Mouse (Mus musculus) MEL (cell line): Measurements from ENCODE around the gene Ndrg3. TPM values are rescaled to one million over a fixed set of nuclear protein-coding genes. Genes with fewer than 3 reads are reported as not detected.
"Not testable (repeated sequence)": the region's sequence is repeated elsewhere in the genome, so short reads cannot be mapped to it uniquely, and the experiment has no call there.

Experiments used
- DNase-seq: peaks from one replicate; pipeline ENCODE4 v3.0.0; 2011; ENCODE audit warnings: low read depth, low spot score
- H3K27ac ChIP-seq: 2 replicates; pipeline ENCODE4 v1.5.1; 2012; ENCODE audit warnings: low read depth, mild to moderate bottlenecking, control low read depth, low read length, moderate library complexity; ENCODE audit not compliant: control insufficient read depth
- H3K27me3 ChIP-seq, 2 experiments: fragments of 150-350 bp in 1 of 2; sonication (generic) in 1 of 2; 2 replicates each; pipeline ENCODE4 v1.6.1; 2012; ENCODE audit warnings: low read length in 2 of 2, mild to moderate bottlenecking in 2 of 2, improper control_type of control experiment in 1 of 2, moderate library complexity in 1 of 2; ENCODE audit not compliant: insufficient read depth in 2 of 2, control insufficient read depth in 1 of 2
- H3K36me3 ChIP-seq, 2 experiments: 2 replicates each; pipeline ENCODE4 v1.6.1; 2012 to 2014; ENCODE audit warnings: low read length in 2 of 2, improper control_type of control experiment in 1 of 2, inconsistent platforms in 1 of 2, mild to moderate bottlenecking in 1 of 2; ENCODE audit not compliant: insufficient read depth in 2 of 2, control insufficient read depth in 1 of 2
- H3K4me1 ChIP-seq, 2 experiments: fragments of 150-350 bp in 1 of 2; sonication (generic) in 1 of 2; 2 replicates each; pipeline ENCODE4 v1.6.1; 2012; ENCODE audit warnings: low read length in 2 of 2, improper control_type of control experiment in 1 of 2, mild to moderate bottlenecking in 1 of 2; ENCODE audit not compliant: insufficient read depth in 2 of 2, control insufficient read depth in 1 of 2
- H3K4me3 ChIP-seq, 2 experiments: fragments of 150-350 bp in 1 of 2; sonication (generic) in 1 of 2; 2 replicates each; pipeline ENCODE4 v1.5.1; 2012; ENCODE audit warnings: low read depth in 2 of 2, low read length in 2 of 2, mild to moderate bottlenecking in 2 of 2, moderate library complexity in 2 of 2, control low read depth in 1 of 2, improper control_type of control experiment in 1 of 2; ENCODE audit not compliant: control insufficient read depth in 1 of 2, insufficient read depth in 1 of 2
- H3K79me2 ChIP-seq: 2 replicates; pipeline ENCODE4 v1.6.1; 2012; ENCODE audit warnings: mild to moderate bottlenecking, low read length, moderate library complexity; ENCODE audit not compliant: control insufficient read depth, poor library complexity, insufficient read depth
- H3K9ac ChIP-seq: 2 replicates; pipeline ENCODE4 v1.6.1; 2012; ENCODE audit warnings: low read depth, mild to moderate bottlenecking, control low read depth, low read length, moderate library complexity; ENCODE audit not compliant: control insufficient read depth, poor library complexity, severe bottlenecking
- H3K9me3 ChIP-seq: fragments of 150-350 bp; sonication (generic); replicated peaks from 2 replicates; pipeline ENCODE4 v1.6.1; 2012; ENCODE audit warnings: mild to moderate bottlenecking, low read length, improper control_type of control experiment, moderate library complexity; ENCODE audit not compliant: insufficient read depth
- BHLHE40 ChIP-seq: IDR thresholded peaks from 2 replicates; pipeline ENCODE4 v1.6.1; 2012; ENCODE audit warnings: low read depth, mild to moderate bottlenecking, inconsistent platforms, low read length, improper control_type of control experiment, borderline replicate concordance
- CHD2 ChIP-seq: IDR thresholded peaks from 2 replicates; pipeline ENCODE4 v1.6.1; 2011; ENCODE audit warnings: low read length, improper control_type of control experiment
- CTCF ChIP-seq, 3 experiments: IDR thresholded peaks in 2 of 3; conservative IDR thresholded peaks in 1 of 3; 2 replicates each; pipeline ENCODE4 v1.5.1; 2011 to 2012; ENCODE audit warnings: low read length in 3 of 3, low read depth in 2 of 3, mild to moderate bottlenecking in 2 of 3, improper control_type of control experiment in 1 of 3, inconsistent platforms in 1 of 3, mixed read lengths in 1 of 3, moderate library complexity in 1 of 3; ENCODE audit not compliant: control insufficient read depth in 1 of 3, insufficient read depth in 1 of 3, poor library complexity in 1 of 3, severe bottlenecking in 1 of 3
- ELF1 ChIP-seq: IDR thresholded peaks from 2 replicates; pipeline ENCODE4 v1.6.1; 2014; ENCODE audit warnings: low read depth, mild to moderate bottlenecking, inconsistent platforms, low read length, improper control_type of control experiment, moderate library complexity
- HCFC1 ChIP-seq: IDR thresholded peaks from 2 replicates; pipeline ENCODE4 v1.6.1; 2012; ENCODE audit warnings: low read depth, mild to moderate bottlenecking, inconsistent platforms, low read length, improper control_type of control experiment, moderate library complexity
- MAFK ChIP-seq: IDR thresholded peaks from 2 replicates; pipeline ENCODE4 v1.6.1; 2011; ENCODE audit warnings: low read depth, mild to moderate bottlenecking, low read length, improper control_type of control experiment, borderline replicate concordance
- MAX ChIP-seq: IDR thresholded peaks from 2 replicates; pipeline ENCODE4 v1.6.1; 2011; ENCODE audit warnings: low read length, improper control_type of control experiment
- MAZ ChIP-seq: IDR thresholded peaks from 2 replicates; pipeline ENCODE4 v1.6.1; 2012; ENCODE audit warnings: low read depth, mild to moderate bottlenecking, inconsistent platforms, low read length, improper control_type of control experiment
- RCOR1 ChIP-seq: IDR thresholded peaks from 2 replicates; pipeline ENCODE4 v1.6.1; 2012; ENCODE audit warnings: low read depth, mild to moderate bottlenecking, inconsistent platforms, low read length, improper control_type of control experiment
- SMC3 ChIP-seq: IDR thresholded peaks from 2 replicates; pipeline ENCODE4 v1.6.1; 2011; ENCODE audit warnings: low read depth, low read length, improper control_type of control experiment
- TAL1 ChIP-seq: IDR thresholded peaks from 2 replicates; pipeline ENCODE4 v1.6.1; 2012; ENCODE audit warnings: mild to moderate bottlenecking, inconsistent platforms, low read length, moderate library complexity, mixed read lengths
- UBTF ChIP-seq: IDR thresholded peaks from 2 replicates; pipeline ENCODE4 v1.6.1; 2012; ENCODE audit warnings: low read depth, mild to moderate bottlenecking, inconsistent platforms, low read length, improper control_type of control experiment, moderate library complexity, borderline replicate concordance; ENCODE audit not compliant: insufficient read depth
- polyA plus RNA-seq, 2 experiments: library from polyadenylated mRNA; stranded (reverse) in 1 of 2; unstranded in 1 of 2; fragments of >175 nt in 1 of 2; fragments of >200 nt in 1 of 2; gene quantifications; 2 replicates each; pipeline versions ENCODE4 v1.2.1 to v1.2.4; 2012; ENCODE audit warnings: low replicate concordance in 2 of 2, low read depth in 1 of 2; ENCODE audit not compliant: insufficient read length in 2 of 2, insufficient read depth in 1 of 2, missing spikeins in 1 of 2
- total RNA-seq: library from RNA; depleted of rRNA; stranded (reverse); fragments of 300-350 nt; gene quantifications from 2 replicates; pipeline ENCODE4 v1.2.3, GENCODE M21; 2012

Ndrg3 gene
- total and polyA plus RNA-seq, 3 experiments, result 19.0 to 39.6 TPM; not detected in 1

GRCm38 (mm10) chr2:156951301-156952094, 40.4 kb downstream of the Ndrg3 start:
- TF ChIP-seq MAZ, result no peak
- no peak for TF ChIP-seq RCOR1
- no peak for TF ChIP-seq UBTF
- TF ChIP-seq ELF1, result no peak
- no peak for TF ChIP-seq TAL1
- no peak for TF ChIP-seq HCFC1
- no peak for TF ChIP-seq MAFK
- TF ChIP-seq BHLHE40, result no peak
- no peak for TF ChIP-seq CHD2
- TF ChIP-seq CTCF (IDR thresholded peaks at IDR 0.05 in 2 of 3, conservative IDR thresholded peaks at IDR 0.05 in 1 of 3; ENCODE audit: control insufficient read depth in 1 of 3, insufficient read depth in 1 of 3, low read depth in 2 of 3, low read length in 3 of 3, poor library complexity in 1 of 3, severe bottlenecking in 1 of 3), result no peak
- no peak for TF ChIP-seq SMC3
- TF ChIP-seq, all 39 proteins: peak for 0
- Histone ChIP-seq H3K9me3 (no peaks in the 10 kb centered on the region), H3K36me3 (peaks cover 0 to 2% of the 10 kb centered on the region in 2 experiments; a peak in 3 of 4 replicates), H3K4me1 (peaks cover 3 to 4% of the 10 kb centered on the region in 2 experiments; a peak in 3 of 4 replicates), H3K4me3 (no peak overlapping the region), H3K9ac (no peak overlapping the region), H3K27me3 (no peaks in the 10 kb centered on the region), H3K79me2 (no peaks in the 10 kb centered on the region), H3K27ac (no peak overlapping the region)
- DNase-seq, result no peak

GRCm38 (mm10) chr2:156950816-156951215, 41.0 kb downstream of the Ndrg3 start:
- Histone ChIP-seq H3K36me3 (peaks cover 0 to 2% of the 10 kb centered on the region in 2 experiments; a peak in 3 of 4 replicates), H3K79me2 (no peaks in the 10 kb centered on the region)
- no peak for TF ChIP-seq MAX

GRCm38 (mm10) chr2:156941523-156941922, 50.3 kb downstream of the Ndrg3 start:
- H3K4me1 ChIP-seq, H3K4me3 ChIP-seq, H3K27ac ChIP-seq, H3K9me3 ChIP-seq, DNase-seq, H3K79me2 ChIP-seq, H3K27me3 ChIP-seq, H3K9ac ChIP-seq, H3K36me3 ChIP-seq: not testable (repeated sequence)

More at GRCm38 (mm10) chr2:156950816-156951215, 41.0 kb downstream of the Ndrg3 start:
- Histone ChIP-seq H3K9ac (no peak overlapping the region), H3K4me1 (peaks cover 3 to 4% of the 10 kb centered on the region in 2 experiments; a peak in 3 of 4 replicates), H3K27me3 (no peaks in the 10 kb centered on the region), H3K4me3 (no peak overlapping the region), H3K27ac (no peak overlapping the region), H3K9me3 (no peaks in the 10 kb centered on the region)
- DNase-seq, result no peak

- H3K36me3 ChIP-seq, H3K4me3 ChIP-seq, H3K4me1 ChIP-seq, H3K27ac ChIP-seq, H3K9me3 ChIP-seq, DNase-seq, H3K79me2 ChIP-seq, H3K9ac ChIP-seq, H3K27me3 ChIP-seq: not testable (repeated sequence)
Measured at GRCm38 (mm10) chr2:156939926-156940325, 51.9 kb downstream of the Ndrg3 start.
